Mouse (Mus musculus) CH12.LX (cell line): ENCODE results near the gene Morc2a. TPM values are rescaled to one million over a fixed set of nuclear protein-coding genes. Genes with fewer than 3 reads are reported as not detected.

Experiments used
- DNase-seq: peaks from one replicate; pipeline ENCODE4 v3.0.0-alpha.2; 2013; ENCODE audit errors: extremely low read depth
- H3K27ac ChIP-seq: 2 replicates; pipeline ENCODE4 v1.5.1; 2012; ENCODE audit warnings: low read depth, mild to moderate bottlenecking, control low read depth, moderate library complexity; ENCODE audit not compliant: insufficient read depth
- H3K27me3 ChIP-seq: replicated peaks from 2 replicates; pipeline ENCODE3; 2012; ENCODE audit warnings: inconsistent platforms
- H3K36me3 ChIP-seq, 2 experiments: replicated peaks in 1 of 2; 2 replicates each; pipeline versions ENCODE3 to v1.6.1; 2012; ENCODE audit warnings: inconsistent platforms in 1 of 2, low read length in 1 of 2, mild to moderate bottlenecking in 1 of 2, mixed read lengths in 1 of 2, moderate library complexity in 1 of 2; ENCODE audit not compliant: control insufficient read depth in 1 of 2, insufficient read depth in 1 of 2
- H3K4me1 ChIP-seq, 2 experiments: 2 replicates each; pipeline ENCODE4 v1.6.1; 2012; ENCODE audit warnings: inconsistent platforms in 1 of 2, moderate library complexity in 1 of 2; ENCODE audit not compliant: insufficient read depth in 2 of 2, control insufficient read depth in 1 of 2
- H3K4me2 ChIP-seq: 2 replicates; pipeline ENCODE4 v1.6.1; 2012; ENCODE audit warnings: low read depth, mild to moderate bottlenecking, control low read depth; ENCODE audit not compliant: poor library complexity, insufficient read depth, severe bottlenecking
- H3K4me3 ChIP-seq, 3 experiments: fragments of 150-350 bp in 1 of 3; sonication (generic) in 1 of 3; replicated peaks in 1 of 3; 2 replicates each; pipeline versions ENCODE3 to v1.5.1; 2011 to 2012; ENCODE audit warnings: low read depth in 2 of 3, low read length in 2 of 3, mild to moderate bottlenecking in 2 of 3, moderate library complexity in 2 of 3, control low read depth in 1 of 3, improper control_type of control experiment in 1 of 3, inconsistent platforms in 1 of 3, mixed read lengths in 1 of 3; ENCODE audit not compliant: poor library complexity in 1 of 3
- H3K79me2 ChIP-seq: replicated peaks from 2 replicates; pipeline ENCODE4 v1.6.1; 2012; ENCODE audit warnings: mild to moderate bottlenecking, moderate library complexity; ENCODE audit not compliant: control insufficient read depth, poor library complexity, insufficient read depth, severe bottlenecking; ENCODE audit errors: extremely low read depth
- H3K9ac ChIP-seq: 2 replicates; pipeline ENCODE4 v1.6.1; 2012; ENCODE audit warnings: low read depth, mild to moderate bottlenecking, control low read depth, moderate library complexity; ENCODE audit not compliant: insufficient read depth
- H3K9me3 ChIP-seq: replicated peaks from 2 replicates; pipeline ENCODE3; 2012; ENCODE audit warnings: low read length, inconsistent platforms, mixed read lengths
- CHD1 ChIP-seq: IDR thresholded peaks from 2 replicates; pipeline ENCODE4 v1.6.1; 2012; ENCODE audit warnings: low read depth, low read length, improper control_type of control experiment, inconsistent platforms
- CHD2 ChIP-seq: IDR thresholded peaks from 2 replicates; pipeline ENCODE4 v1.6.1; 2011; ENCODE audit warnings: low read length, improper control_type of control experiment
- CTCF ChIP-seq, 2 experiments: IDR thresholded peaks in 1 of 2; conservative IDR thresholded peaks in 1 of 2; 2 replicates each; pipeline ENCODE4 v1.5.1; 2011 to 2012; ENCODE audit warnings: low read depth in 2 of 2, low read length in 2 of 2, improper control_type of control experiment in 1 of 2, inconsistent platforms in 1 of 2, mild to moderate bottlenecking in 1 of 2, moderate library complexity in 1 of 2
- EP300 ChIP-seq: IDR thresholded peaks from 2 replicates; pipeline ENCODE4 v1.6.1; 2011; ENCODE audit warnings: low read length, improper control_type of control experiment
- ETS1 ChIP-seq: conservative IDR thresholded peaks from 2 replicates; pipeline ENCODE4 v1.6.1; 2012; ENCODE audit warnings: low read depth, mild to moderate bottlenecking, inconsistent platforms, low read length, improper control_type of control experiment, moderate library complexity
- JUN ChIP-seq: IDR thresholded peaks from 2 replicates; pipeline ENCODE4 v1.6.1; 2011; ENCODE audit warnings: low read depth, mild to moderate bottlenecking, low read length, improper control_type of control experiment, moderate library complexity; ENCODE audit not compliant: insufficient read depth
- JUND ChIP-seq: conservative IDR thresholded peaks from 2 replicates; pipeline ENCODE4 v1.6.1; 2011; ENCODE audit warnings: low read depth, low read length, improper control_type of control experiment
- KAT2A ChIP-seq: IDR thresholded peaks from 2 replicates; pipeline ENCODE4 v1.6.1; 2012; ENCODE audit warnings: low read length, improper control_type of control experiment, inconsistent platforms; ENCODE audit not compliant: insufficient replicate concordance
- MEF2A ChIP-seq: IDR thresholded peaks from 2 replicates; pipeline ENCODE4 v1.6.1; 2014; ENCODE audit warnings: low read depth, mild to moderate bottlenecking, inconsistent platforms, low read length, improper control_type of control experiment, borderline replicate concordance
- MYC ChIP-seq: IDR thresholded peaks from 2 replicates; pipeline ENCODE4 v1.6.1; 2011; ENCODE audit warnings: low read depth, mild to moderate bottlenecking, improper control_type of control experiment, low read length
- NRF1 ChIP-seq: IDR thresholded peaks from 2 replicates; pipeline ENCODE4 v1.6.1; 2014; ENCODE audit warnings: low read depth, mild to moderate bottlenecking, inconsistent platforms, low read length, improper control_type of control experiment, moderate library complexity
- PAX5 ChIP-seq: IDR thresholded peaks from 2 replicates; pipeline ENCODE4 v1.6.1; 2012; ENCODE audit warnings: low read length, inconsistent platforms, mixed read lengths
- POLR2AphosphoS2 ChIP-seq: IDR thresholded peaks from 2 replicates; pipeline ENCODE4 v1.6.1; 2011; ENCODE audit warnings: low read depth, low read length, improper control_type of control experiment
- RCOR1 ChIP-seq: conservative IDR thresholded peaks from 2 replicates; pipeline ENCODE4 v1.6.1; 2012; ENCODE audit warnings: low read depth, mild to moderate bottlenecking, inconsistent platforms, low read length, improper control_type of control experiment
- TBP ChIP-seq: conservative IDR thresholded peaks from 2 replicates; pipeline ENCODE4 v1.6.1; 2011; ENCODE audit warnings: low read depth, low read length, improper control_type of control experiment
- TCF12 ChIP-seq: IDR thresholded peaks from 2 replicates; pipeline ENCODE4 v1.6.1; 2014; ENCODE audit warnings: low read depth, mild to moderate bottlenecking, inconsistent platforms, low read length, improper control_type of control experiment
- UBTF ChIP-seq: IDR thresholded peaks from 2 replicates; pipeline ENCODE4 v1.6.1; 2012; ENCODE audit warnings: low read depth, mild to moderate bottlenecking, inconsistent platforms, low read length, improper control_type of control experiment, moderate library complexity
- USF2 ChIP-seq: conservative IDR thresholded peaks from 2 replicates; pipeline ENCODE4 v1.6.1; 2011; ENCODE audit warnings: low read depth, low read length, improper control_type of control experiment
- ZKSCAN1 ChIP-seq: IDR thresholded peaks from 2 replicates; pipeline ENCODE4 v1.6.1; 2012; ENCODE audit warnings: low read depth, inconsistent platforms, low read length, improper control_type of control experiment, borderline replicate concordance
- ZMIZ1 ChIP-seq: IDR thresholded peaks from 2 replicates; pipeline ENCODE4 v1.6.1; 2012; ENCODE audit warnings: low read depth, mild to moderate bottlenecking, inconsistent platforms, low read length, improper control_type of control experiment
- ZNF384 ChIP-seq: IDR thresholded peaks from 2 replicates; pipeline ENCODE4 v1.6.1; 2012; ENCODE audit warnings: low read depth, low read length, improper control_type of control experiment, inconsistent platforms
- dilution Hi-C: fragments of 300-500 bp; cut with MboI; formaldehyde crosslinking; loops from 2 replicates; pipeline ENCODE4 v1.14.3; 2020; ENCODE audit warnings: low sequenced_read_pairs; ENCODE audit not compliant: extremely low pct_unique_long_range_greater_than_20kb, extremely low pct_ligation_motif_present
- in situ Hi-C: fragments of 300-500 bp; cut with MboI; formaldehyde crosslinking; loops from 3 replicates; pipeline ENCODE4 v1.14.3; 2019; ENCODE audit warnings: low sequenced_read_pairs, low pct_ligation_motif_present, low pct_unique_long_range_greater_than_20kb, mixed read lengths
- polyA plus RNA-seq: library from polyadenylated mRNA; unstranded; fragments of >175 nt; gene quantifications from 2 replicates; pipeline ENCODE4 v1.2.1, GENCODE M21; 2012; ENCODE audit warnings: low read depth; ENCODE audit not compliant: insufficient read length
- total RNA-seq, 2 experiments: library from RNA; depleted of rRNA; stranded (reverse); fragments of 300-350 nt in 1 of 2; fragments of >200 nt in 1 of 2; gene quantifications; 2 replicates each; pipeline ENCODE4 v1.2.3; 2012 to 2014

Gene Morc2a
- total and polyA plus RNA-seq, 3 experiments: 28.1 to 44.1 (median 28.2) TPM

DNA sequence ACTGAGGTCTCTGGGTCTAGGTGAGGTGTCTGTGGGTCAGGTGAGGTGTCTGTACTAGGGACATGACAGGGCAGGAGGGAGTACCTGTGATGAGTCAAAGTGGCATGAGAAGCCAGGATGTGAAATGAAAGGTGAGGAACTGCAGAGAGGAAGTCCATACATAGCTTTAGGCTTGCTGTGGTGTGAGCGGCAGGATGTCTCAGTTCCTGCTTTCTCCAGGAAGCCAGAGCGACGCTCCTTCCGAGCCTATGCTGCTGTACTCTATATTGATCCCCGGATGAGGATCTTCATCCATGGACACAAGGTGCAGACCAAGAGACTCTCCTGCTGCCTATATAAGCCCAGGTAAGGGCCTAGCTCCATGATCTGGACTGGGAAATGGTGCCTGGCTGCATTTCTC, 27.4 kb downstream of the Morc2a start:
- Histone ChIP-seq H3K27me3 (no peaks in the 10 kb centered on the region), H3K9me3 (no peaks in the 10 kb centered on the region), H3K4me3 (no peak overlapping the region), H3K27ac (no peak overlapping the region), H3K4me2 (no peak overlapping the region), H3K9ac (no peak overlapping the region), H3K4me1 (no peaks in the 10 kb centered on the region), H3K79me2 (no peaks in the 10 kb centered on the region; the same call in 1 of the 2 replicates), H3K36me3 (peaks cover 63 to 98% of the 10 kb centered on the region in 2 experiments)
- in situ Hi-C loops: no loop called here
- TF ChIP-seq PAX5 (no peak), MYC (no peak), ZNF384 (no peak), USF2 (no peak), POLR2AphosphoS2 (no peak), RCOR1 (no peak), KAT2A (no peak), MEF2A (no peak), TCF12 (no peak), ZKSCAN1 (no peak), JUN (no peak), CHD1 (no peak), JUND (no peak), CHD2 (no peak), ZMIZ1 (no peak), UBTF (no peak), EP300 (no peak), NRF1 (no peak), ETS1 (no peak)
- DNase-seq: no peak
- dilution Hi-C loops: no loop called here

DNA sequence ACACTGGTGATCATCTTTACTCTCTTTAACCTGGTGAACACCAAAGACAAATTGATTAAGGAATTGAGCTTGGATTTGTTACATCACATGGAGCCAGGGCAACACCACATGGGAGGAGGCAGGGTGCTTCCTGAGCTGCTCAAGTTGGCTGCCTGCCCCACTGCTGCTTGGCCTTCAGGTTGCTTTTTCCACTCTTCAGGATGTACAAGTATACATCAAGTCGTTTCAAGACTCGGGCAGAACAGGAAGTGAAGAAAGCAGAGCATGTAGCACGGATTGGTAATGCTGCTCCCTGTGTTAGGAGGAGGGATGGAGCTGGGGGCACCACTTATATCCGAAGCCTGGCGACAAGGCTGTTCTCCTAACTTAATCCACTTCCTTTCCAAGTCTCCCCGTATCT, 28.2 kb downstream of the Morc2a start:
- in situ Hi-C loops: no loop called here
- no peaks in the 10 kb centered on the region for H3K27me3 ChIP-seq
- TF ChIP-seq TBP (no peak), KAT2A (no peak), CTCF (conservative IDR thresholded peaks at IDR 0.05 in 1 of 2, IDR thresholded peaks at IDR 0.05 in 1 of 2; ENCODE audit: low read depth in 2 of 2, low read length in 2 of 2) (no peak), ZNF384 (no peak), CHD2 (no peak), TCF12 (no peak), CHD1 (no peak)
- DNase-seq: no peak
- H3K4me2 ChIP-seq: no peak overlapping the region
- H3K79me2 ChIP-seq: no peaks in the 10 kb centered on the region; the same call in 1 of the 2 replicates
- dilution Hi-C loops: no loop called here
- H3K9me3 ChIP-seq: no peaks in the 10 kb centered on the region
- no peak overlapping the region for H3K9ac ChIP-seq
- peaks cover 58 to 93% of the 10 kb centered on the region in 2 experiments for H3K36me3 ChIP-seq
- no peak overlapping the region for H3K27ac ChIP-seq
- H3K4me3 ChIP-seq: no peak overlapping the region
- H3K4me1 ChIP-seq: no peaks in the 10 kb centered on the region
